Mouse (Mus musculus): ENCODE results near the gene Lcp1. TPM values are rescaled to one million over a fixed set of nuclear protein-coding genes. Genes with fewer than 3 reads are reported as not detected.

Gene Lcp1
- polyA plus RNA-seq (2017; shearing (Covaris generic)): 1,000 to 10,000 TPM in 1 of 2 experiments, 100 to 1,000 TPM in 1; 793 to 1,561 TPM

DNA sequence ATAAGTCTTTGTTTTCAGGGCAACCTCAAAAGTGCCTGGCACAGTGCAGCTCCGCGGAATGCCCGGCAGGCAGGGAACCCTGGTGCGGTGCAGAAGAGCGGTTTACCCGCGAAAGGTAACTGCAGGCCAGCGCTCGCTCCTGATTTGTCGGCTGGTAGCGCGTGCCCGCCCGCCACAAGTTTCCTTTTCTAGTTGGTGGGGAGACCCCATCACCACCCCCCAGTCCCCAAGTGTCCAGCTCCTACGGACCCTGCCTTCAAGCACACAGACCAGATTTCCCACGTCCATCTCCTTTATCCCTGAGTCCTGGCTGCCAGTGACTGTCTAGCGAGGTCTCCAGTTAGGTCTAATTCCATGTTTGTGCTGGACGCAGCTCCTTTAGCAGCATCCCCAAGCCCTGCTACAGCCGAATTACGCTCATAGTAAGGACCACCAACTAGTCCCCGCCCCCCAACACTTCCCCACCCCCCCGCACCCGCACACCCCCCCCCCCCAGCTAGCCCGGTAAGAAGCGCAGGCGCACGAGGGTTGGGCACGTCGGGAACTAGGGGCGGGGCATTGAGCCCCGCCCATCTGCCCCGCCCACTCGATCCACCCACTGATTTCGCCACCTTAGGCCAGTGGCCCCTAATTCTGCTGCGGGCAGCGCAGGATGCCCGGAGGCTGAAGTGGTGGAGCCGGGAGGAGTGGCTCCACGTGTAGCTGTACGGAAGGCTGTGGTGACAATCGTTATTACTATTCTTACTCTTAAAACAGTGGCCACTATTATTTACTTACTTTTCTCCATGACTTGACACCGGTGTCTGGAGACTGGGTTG, at the start of gene Lcp1, which contains the start of gene Lrrc63:
Gene Lcp1, plus strand, starts transcription at position 601 of the 818 bp plus-strand sequence.
Gene Lrrc63, minus strand, starts transcription at position 381 of the 818 bp plus-strand sequence.

DNA sequence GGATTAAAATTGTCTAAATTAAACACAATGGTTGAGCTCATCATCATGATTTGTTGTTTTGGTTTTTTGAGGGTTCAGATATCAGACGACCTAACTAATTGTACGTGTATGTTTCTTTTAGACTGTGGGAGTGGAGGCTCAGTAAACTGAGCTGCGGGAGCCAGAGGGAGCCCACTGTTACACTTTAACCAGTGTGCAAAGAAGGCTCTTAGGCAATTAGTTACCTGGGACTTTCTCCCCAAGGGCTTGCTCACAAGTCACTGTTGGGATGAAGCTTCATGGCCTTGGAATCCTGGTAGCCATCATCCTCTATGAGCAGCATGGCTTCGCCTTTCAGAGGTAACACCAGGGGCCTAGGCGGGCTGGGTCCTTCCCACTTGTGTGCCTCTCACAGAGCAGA, 111.2 kb downstream of the Lcp1 start, which contains the start of gene Cpb2:
Gene Cpb2, plus strand, starts transcription at position 201 of the 400 bp plus-strand sequence.

Other genes starting within 250 kb of the Lcp1 start
- 10 to 100 TPM; 44.9 to 49.1 TPM for gene Lrch1, start 183.2 kb upstream of the Lcp1 start, polyA plus RNA-seq (2017; shearing (Covaris generic))
- 1 to 10 TPM in 1 of 2 experiments, under 1 TPM in 1; 0.80 to 1.0 TPM for gene Rubcnl, start 115.1 kb upstream of the Lcp1 start, polyA plus RNA-seq (2017; shearing (Covaris generic))
- under 1 TPM in 1 of 2 experiments, not detected in 1; 0.14 TPM for gene Lrrc63, start 220 bp upstream of the Lcp1 start, polyA plus RNA-seq (2017; shearing (Covaris generic))
- gene Cpb2, start 111.2 kb downstream of the Lcp1 start, polyA plus RNA-seq (2017; shearing (Covaris generic)): not detected
- gene Zc3h13, start 153.3 kb downstream of the Lcp1 start, polyA plus RNA-seq (2017; shearing (Covaris generic)): 10 to 100 TPM; 31.1 to 33.5 TPM

Measured in activated CD4-positive, CD25-positive, alpha-beta regulatory T cell (primary cell).